Mouse (Mus musculus): ENCODE results near the gene Npb.
A peak's percentile ranks its signal among the peaks of the same experiment; 100 is the strongest.

DNA sequence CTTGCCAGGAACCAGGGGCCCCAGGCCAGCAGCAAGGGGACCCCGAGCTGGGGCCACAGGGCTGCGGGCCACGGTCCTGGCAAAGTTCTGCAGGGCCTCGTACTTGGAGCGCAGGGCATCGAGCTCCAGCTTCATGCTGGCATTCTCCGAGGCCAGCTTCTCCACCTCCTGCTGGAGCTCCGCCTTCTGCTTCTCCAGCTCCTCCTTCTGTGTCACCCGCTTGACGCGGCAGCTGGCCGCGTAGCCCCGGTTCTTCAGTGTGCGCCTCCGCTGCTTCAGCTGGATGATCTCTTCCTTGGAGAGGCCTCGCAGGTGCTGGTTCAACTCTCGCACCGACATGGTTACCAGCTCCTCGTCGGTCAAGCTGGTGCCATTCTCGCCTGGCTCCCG, 21.1 kb downstream of the Npb start:
- no peak for TF ChIP-seq CTCF (IDR thresholded peaks at IDR 0.05)
- peak; percentile 8; the same call in 1 of the 2 replicates for TF ChIP-seq POLR2A (IDR thresholded peaks at IDR 0.05; ENCODE audit: insufficient read depth, low read depth, low read length)
- no peak for TF ChIP-seq EP300 (IDR thresholded peaks at IDR 0.05; ENCODE audit: insufficient read depth, low read depth, low read length)

Data from heart, adult 2 months (tissue).